Mouse (Mus musculus): ENCODE measurements around the gene Rreb1. TPM values are rescaled to one million over a fixed set of nuclear protein-coding genes. Genes with fewer than 3 reads are reported as not detected.
A peak's percentile ranks its signal among the peaks of the same experiment; 100 is the strongest.

Gene Rreb1
- total RNA-seq, 2 experiments from 2014 or later, result 50.4 to 54.5 TPM

DNA sequence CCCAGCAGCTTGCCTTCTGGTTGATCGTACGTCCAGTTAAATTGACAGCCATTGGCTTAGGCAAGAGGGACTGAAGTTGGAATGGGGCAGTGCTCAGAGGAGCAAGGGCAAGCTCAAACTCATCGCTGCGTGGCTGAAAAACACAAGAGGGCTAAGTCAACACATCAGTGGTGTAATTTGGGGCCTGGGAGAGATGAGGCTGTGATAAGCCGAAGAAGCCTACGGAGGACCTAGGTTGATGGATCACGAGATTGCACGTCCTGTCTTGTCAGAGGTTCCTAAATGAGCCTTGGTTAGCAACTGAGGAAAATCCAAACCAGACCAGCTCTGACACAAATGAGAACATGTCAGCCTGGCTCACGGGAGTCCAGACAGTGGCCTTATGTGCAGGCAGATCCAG, 184.3 kb downstream of the Rreb1 start:
- intact Hi-C loops (cut with DNase I), result no loop called here
- DNase-seq, result no peak

DNA sequence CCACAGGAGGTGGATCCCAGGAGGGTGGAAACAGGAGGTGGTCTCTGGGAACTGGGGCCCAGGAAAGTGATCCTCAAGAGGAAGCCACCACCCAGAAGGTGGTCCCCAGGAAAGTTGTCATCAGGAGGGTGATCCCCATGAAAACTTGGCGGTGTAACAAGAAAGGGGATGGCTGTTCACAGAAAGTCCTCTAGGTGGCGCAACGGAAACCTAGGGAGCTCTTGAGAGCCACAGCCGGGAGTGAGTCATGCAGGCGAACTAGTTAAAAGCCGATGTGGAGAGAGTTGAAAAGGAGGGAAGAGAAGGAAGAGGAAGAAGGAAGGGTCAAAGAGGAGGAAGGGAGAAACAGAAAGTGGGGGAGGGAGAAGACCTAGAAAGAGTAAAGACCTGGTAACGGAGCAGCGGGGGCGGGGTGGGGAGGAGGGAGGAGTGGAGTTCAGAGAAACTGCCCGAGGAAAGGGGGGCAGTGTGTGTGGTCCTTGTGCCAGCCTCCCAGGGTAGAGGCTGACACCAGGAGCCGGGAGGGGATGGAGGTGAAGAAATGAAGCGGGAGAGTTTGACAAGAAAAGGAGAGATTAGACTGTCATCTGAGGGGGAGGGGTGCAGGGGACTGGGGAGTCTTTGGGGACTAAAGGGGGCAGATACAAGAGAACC, 185.3 kb downstream of the Rreb1 start:
- intact Hi-C loops (cut with DNase I), result no loop called here
- peak; percentile 71 to 87 for DNase-seq

DNA sequence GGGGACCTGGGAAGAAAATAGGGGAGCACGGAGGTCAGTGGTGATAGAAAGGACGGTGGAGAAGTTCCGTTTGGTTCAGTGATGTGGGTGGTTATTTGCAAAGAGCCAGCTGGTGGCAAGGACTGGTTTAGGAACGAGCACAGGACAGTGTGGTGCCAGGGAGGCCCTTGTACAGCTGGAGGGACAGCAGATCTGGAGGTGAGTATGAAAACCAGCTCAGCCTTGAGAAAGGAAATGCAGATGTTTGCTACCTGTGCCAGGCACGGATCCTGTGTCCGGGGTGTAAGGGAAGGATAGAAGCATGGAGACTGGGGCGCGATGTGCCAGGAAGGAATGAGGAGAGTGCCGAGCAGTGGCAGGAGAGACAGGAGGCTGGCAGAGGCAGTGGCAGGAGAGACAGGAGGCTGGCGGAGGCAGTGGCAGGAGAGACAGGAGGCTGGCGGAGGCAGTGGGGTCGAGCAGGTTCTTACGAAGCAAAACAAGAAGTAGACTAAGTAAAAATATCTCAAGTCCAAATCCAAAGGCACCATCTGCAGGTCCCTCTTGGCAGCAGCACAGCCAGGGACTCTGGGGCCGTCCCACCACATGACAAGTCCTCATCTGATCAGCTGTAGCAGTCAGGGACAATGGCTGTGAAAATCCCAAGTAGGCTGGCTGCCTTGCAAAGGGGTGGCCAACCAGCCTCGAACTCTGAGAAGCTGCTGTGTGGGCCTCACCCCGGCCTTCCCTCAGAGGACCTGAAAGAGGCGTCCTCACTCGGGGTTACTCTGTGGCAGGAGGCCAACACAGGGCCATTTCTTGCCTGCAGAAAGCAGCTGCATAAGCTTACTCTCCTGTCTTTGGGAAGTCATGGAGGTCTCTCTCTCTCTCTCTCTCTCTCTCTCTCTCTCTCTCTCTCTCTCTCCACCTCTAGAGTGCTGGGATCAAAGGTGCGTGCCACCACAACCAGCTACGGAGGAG, 186.2 kb downstream of the Rreb1 start:
- no peak for DNase-seq
- intact Hi-C loops (cut with DNase I), result no loop called here

DNA sequence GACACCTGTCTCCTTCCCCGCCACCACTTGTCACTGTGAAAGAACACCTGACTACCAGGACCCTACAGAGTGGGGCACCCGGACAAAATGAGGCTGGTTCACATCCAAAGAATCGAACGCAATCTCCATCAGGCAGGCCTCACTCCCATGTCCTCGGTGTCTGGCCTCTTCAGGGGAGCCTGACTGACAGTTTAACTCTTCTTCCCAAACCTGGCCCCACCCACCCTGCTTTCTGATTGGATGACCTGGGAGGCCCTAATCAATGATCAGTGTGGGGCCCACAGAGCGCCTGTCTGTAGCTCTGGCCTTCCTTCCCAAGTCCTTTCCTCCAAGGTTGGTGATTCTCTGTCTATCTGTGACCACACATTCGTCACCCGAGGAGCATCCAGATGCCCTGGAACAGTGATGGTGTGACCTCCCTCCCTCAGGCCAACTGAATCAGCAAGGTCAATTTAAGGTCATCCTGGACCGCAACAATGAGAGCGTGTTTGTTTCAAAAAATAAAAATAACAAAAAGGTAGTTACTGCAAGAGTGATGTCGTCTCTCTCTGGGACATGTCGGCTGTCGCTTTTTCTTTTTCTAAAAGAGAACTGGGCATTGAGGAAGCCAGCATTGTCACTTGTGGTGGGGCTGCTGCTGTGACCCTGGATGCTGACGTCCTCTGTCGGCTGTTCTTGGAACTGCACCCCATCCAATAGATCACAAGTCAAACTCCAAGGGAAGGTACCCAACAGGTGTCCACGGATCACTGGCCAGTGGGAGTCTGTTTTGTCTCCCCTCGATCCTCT, 187.1 kb downstream of the Rreb1 start:
- intact Hi-C loops (cut with DNase I), result no loop called here
- no peak for DNase-seq

DNA sequence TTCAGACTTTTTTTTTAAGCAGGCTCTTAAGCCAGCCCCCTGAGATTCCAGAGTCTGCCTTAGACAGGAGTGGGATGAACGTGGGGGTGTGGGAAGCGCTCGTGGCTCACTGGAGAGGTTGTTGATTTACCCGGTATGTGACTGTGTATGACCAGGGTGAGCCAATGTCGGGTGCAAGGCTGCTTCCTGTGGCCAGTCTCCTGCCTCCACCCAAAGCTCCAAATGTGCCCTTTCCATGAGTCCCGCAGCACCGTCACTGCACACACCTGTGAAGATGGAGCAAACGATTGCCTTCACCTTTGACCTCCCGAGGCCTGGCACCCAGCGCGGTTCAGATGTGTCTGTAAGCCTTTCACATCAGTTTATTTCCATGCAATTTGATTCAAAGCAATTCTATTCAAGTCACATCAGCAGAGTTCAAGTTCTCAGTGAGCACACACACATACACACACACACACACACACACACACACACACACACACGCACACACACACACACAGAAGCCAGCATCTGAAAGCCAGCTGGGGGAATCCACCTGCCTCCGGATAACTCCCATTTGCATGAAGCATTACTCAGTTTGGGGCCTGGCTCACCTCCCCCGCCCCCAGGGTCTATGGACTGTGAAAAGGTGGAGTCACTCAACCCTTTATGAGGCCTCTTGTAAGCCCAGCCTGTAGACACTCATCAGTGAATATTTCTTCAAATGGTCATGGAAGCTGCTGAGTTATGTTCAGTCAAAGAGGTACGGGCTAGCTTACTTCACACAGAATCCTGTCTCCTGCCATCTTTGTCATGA, 188.3 kb downstream of the Rreb1 start:
- intact Hi-C loops (cut with DNase I), result no loop called here
- no peak for DNase-seq

DNA sequence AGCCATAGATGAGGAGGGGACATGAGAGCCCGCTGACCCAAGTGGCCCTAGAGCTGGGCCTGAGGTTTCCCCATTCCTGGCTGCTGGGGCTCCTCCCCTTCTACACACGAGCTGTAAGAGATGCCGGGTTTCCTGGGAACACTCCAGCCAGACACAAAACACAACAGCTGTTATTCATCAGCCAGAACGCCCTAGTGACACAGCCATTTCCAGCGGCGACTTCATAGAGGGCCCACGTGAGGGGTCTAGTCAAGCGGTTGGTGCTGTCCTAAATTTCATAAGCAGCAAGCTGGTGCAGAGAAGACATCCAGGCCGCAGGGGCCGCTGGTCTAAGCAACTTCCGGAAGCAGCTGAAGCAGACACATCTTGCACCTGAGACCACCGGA, 188.8 kb downstream of the Rreb1 start:
- DNase-seq, result peak; percentile 28 to 60
- intact Hi-C loops (cut with DNase I), result no loop called here

DNA sequence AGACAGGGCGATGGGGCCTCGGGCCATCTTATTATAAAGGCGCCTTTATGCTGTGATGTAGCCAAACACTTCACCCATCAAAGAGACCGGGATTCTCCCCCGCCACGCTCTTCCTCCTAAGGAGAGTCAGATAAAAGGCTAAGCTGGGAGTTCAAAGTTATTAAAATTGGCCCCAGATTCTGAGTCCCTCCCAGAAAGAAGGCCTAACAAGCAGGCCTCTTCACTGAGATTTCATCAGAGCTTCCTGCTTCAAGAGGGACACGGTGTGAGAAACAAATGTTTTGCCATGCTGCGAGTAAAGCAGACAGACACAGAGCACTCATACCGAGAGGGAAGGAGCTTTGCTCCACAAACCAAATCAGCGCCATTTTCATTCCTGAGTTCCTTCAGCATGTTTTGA, 189.4 kb downstream of the Rreb1 start:
- intact Hi-C loops (cut with DNase I), result no loop called here
- no peak for DNase-seq

DNA sequence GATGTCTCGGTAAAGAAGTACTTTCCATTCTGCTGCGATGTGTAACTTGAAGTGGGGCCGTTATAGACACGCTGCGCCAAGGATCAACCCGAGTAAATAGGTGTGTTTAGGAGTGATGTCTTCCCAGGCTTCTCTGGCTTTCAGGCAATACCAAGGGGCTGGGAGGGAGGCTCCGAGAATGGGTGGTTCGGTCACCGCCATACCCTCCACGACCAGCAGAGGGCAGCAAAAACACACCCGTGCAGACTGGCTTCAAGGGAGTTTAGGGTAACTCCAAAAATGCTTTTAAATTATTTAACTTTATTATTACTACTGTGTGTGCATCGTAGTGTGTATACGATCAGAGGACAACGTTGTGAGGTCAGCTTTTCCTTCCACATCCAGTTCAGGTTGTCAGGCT, 191.1 kb downstream of the Rreb1 start:
- intact Hi-C loops (cut with DNase I), result no loop called here

DNA sequence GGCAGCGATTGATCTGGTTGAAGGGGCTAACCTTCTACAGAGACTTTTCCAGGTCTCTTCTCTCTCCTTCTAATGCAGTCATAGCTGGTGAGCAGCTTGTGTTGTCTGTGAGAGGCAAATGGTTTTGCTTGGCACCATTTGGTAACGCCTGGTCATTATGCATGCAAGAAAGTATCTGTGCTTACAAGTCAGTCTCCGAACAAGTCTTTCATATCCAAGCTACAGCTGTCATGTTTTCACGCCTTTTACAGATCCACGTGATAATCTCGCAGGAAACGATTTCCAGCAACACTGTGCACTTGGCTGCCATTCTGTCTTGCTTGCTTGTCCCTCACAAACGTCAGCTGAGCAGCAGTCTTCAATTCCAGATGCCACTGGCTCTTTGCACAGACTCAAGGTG, 191.8 kb downstream of the Rreb1 start:
- no peak for DNase-seq
- intact Hi-C loops (cut with DNase I), result no loop called here

More for the DNA sequence above, 191.1 kb downstream of the Rreb1 start:
- DNase-seq, result peak; percentile 88 to 95

DNA sequence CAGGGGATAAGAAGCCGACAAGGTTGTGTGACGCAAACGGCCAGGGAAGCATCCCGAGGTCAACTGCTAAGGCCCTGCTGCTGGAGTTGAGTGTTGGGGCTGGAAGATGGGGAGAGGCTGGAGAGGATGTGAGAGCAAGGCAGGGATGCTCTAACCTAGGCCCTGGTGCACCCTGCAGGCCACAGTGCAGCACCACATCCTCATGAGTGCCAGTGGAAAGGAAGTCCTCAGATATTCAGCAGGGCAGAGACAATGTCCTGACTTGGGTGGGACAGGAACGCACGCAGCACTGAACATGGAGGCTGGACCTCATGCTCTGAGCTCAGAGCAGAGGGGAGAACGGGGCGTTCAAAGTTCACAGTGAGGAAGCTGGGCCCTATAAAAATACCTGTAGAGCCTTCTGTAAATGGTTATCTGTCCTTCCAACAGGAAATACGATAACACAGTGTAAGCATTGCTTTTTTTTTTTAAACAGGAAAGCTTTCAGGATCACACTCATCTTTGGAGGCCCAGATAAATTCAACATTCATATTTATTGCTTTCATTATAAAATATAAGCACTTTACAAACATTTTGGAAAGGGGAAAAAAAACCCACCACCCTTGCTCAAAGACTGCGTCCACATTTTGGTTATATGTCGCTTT, 192.8 kb downstream of the Rreb1 start:
- DNase-seq, result no peak
- intact Hi-C loops (cut with DNase I), result no loop called here

DNA sequence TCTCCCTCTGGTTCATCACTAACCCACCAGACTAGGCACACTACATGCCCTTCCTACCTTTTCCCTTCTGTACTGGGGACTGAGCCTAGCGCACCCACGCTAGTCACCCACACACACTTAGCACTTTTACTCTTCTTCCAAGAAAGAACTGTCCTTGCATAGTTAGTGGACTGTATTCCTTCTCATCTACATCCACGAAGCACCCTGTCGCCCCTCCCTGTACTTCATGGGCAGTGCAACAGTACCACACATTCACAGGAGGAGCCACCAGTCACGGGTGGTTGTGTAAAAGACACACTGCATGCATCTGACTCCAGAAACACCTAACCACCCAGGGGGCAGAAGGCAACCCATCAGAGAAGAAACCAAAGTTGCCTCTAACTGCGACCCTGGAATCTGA, 195.8 kb downstream of the Rreb1 start:
- intact Hi-C loops (cut with DNase I), result no loop called here
- DNase-seq, result no peak

DNA sequence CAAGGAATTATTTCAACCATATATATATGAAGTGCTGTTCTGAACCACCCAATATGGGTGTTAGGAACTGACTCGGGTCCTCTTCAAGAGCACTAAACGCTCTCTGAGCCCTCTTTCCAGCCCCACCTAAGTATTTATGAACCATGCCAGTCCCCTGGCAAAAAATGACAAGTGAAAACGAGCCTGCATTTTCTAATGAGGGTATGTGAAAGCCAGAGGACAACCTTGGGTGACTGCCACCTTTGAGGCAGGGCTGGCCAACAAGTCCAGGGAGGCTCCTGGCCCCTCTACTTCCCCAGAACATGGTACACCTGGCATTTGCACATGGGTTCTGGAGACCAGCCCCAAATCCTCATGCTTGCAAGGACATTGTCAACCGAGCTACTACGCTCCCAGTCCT, 196.5 kb downstream of the Rreb1 start:
- intact Hi-C loops (cut with DNase I), result no loop called here
- DNase-seq, result no peak

DNA sequence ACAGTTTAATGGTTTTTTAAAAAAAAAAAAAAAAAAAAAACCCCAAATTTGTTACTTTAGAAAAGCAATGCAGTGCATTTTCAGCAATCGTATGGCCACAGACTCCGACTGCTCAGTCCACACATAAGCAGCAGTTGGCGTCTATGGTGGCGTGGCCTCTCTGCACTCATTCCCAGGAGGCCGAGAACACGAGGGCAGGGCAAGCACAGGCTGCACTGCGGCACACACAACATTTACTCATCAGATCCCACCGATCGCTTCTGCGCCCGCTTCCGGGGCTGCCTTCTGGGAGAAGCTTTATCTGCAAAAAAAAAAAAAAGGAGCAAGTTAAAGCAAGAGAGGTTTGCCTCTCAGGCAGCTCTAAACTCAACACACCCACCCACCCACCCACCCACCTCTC, 201.3 kb downstream of the Rreb1 start:
- intact Hi-C loops (cut with DNase I), result no loop called here
- DNase-seq, result no peak

DNA sequence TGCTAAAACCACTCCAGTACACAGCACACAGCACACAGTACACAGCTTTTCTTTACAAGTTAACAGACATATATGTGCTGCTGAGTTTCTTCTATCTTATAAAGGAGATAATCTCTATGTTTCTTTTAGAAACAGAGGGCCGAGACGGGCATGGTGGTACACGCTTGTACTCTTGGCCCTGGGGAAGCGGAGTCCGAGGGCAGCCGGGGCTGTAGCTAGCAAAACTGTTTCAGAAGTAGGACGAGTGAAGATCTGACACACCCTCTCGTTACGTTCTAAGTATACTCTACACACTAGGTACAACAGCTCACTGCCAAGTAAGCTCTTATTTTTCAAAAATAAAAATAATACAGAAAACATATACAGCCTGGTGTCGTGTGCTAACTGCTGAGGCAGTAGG, 202.1 kb downstream of the Rreb1 start:
- intact Hi-C loops (cut with DNase I), result no loop called here

DNA sequence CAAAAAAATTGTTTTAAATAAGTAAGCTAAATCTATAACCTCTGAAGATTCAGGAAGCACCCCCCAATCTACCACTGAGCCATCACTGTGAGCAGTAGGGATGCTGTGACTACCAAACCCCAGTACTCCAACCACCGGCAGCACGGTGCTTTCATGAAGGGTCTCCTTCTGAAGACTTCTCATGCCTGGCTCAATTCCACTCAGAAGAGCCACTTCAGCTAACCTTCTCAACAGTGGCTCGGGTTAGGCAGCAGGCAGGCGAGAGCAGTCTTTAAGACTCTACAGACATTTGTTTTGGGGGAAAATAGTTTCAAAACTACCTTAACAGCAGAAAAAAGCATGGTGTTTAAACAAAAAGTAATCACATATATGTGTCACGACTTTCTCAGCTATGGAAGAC, 202.9 kb downstream of the Rreb1 start:
- no peak for DNase-seq
- intact Hi-C loops (cut with DNase I), result no loop called here

More for the DNA sequence above, 202.1 kb downstream of the Rreb1 start:
- DNase-seq, result no peak

DNA sequence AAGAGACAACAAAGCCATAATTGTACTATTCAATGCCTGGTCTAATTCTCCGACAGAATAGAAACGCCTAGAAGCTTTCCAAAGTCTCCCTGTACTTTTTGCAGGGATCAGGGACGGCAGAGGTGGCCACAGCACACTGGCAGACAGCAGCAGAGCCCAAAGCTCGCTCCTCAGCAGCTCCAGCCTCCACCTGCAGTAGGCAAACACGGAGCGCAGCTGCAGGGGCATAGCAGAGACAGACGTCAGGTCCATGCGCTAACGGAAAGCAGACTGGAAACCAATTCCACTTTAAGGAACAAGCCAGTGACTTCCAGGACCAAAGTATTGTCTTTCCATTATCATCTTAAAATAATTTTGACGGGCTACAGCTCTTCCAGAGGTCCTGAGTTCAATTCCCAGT, 208.0 kb downstream of the Rreb1 start:
- intact Hi-C loops (cut with DNase I), result no loop called here
- DNase-seq, result no peak

DNA sequence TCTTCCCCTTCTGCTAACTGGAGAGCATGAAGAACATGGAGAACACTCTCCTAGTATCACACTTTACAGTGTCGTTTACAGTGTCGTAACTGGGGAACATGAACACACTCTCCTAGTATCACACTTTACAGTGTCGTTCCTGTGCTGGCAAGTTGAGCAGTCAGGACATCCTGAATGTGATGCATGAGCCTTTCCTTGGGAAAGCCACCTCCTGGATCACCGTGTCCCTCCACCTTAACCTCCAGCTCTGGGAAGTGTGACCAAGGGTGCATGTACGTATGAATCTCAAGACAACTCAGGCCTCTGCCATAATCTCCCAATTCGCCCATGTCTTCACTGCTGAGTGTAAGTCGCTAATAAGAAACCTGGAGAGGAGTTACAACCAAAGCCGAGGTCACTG, 211.5 kb downstream of the Rreb1 start:
- intact Hi-C loops (cut with DNase I), result no loop called here
- no peak for DNase-seq

DNA sequence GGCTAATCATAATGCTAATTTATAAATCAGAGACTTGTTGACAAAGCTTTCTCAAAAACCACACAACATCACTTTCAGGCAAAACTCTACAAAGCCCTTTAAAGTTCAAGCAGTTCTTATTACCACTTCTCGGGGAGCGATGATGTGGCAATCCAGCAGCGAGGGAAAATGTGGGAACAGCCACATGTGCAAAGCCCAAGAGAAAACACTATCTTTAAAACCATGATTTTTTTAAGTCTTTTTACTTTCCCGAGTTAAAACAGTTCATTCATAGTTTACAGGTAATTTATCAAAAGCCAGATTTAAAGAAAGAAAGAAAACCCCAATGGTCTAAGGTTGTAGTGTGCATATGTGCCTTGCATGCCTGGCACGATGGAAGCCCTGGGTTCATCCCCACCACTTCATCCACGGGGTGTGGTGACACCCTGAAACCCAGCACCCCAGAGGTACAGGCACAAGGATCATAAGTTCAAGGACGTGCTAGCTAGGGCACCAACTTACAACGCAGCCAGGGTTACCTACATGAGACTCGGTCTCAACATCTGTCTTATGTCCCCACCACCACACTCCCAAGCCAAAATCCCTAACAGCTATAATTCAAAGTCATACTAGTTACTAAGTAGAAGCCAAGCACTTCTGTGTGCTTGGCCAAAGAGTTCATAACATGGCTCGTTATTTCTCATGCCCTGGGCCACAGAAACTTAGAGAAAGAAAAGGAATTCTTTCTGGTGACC, 214.6 kb downstream of the Rreb1 start:
- intact Hi-C loops (cut with DNase I), result no loop called here

DNA sequence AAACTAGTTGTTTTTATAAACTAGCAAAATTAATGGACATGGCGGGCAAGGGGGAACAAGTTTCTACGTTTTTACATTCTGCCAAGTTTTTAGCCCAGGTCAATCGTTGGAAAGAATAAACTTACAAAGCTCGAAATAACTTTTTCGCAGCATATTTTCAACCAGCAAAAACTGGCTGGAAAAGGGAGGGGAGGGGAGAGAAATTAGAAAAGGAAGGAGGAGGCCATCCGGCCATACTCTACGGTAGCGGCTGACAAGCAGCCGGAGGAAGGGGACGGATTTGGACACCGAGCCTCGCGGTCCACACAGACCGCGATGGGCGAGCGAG, 215.1 kb downstream of the Rreb1 start:
- intact Hi-C loops (cut with DNase I), result no loop called here
- no peak for DNase-seq

More for the DNA sequence above, 214.6 kb downstream of the Rreb1 start:
- no peak for DNase-seq

Data from heart, postnatal 14 days (tissue).